Mouse (Mus musculus): ENCODE measurements around the gene Gm26602.

Gm26602 gene

GRCm38 (mm10) chr10:79931797-79932196 lies 21.1 kb downstream of the Gm26602 start:
- in situ Hi-C loops (cut with MboI; ENCODE audit: low sequenced_read_pairs) = no loop called here

GRCm38 (mm10) chr10:79932736-79933135 lies 22.1 kb downstream of the Gm26602 start:
- in situ Hi-C loops (cut with MboI; ENCODE audit: low sequenced_read_pairs) = no loop called here

GRCm38 (mm10) chr10:79933145-79933679 lies 22.6 kb downstream of the Gm26602 start:
- in situ Hi-C loops (cut with MboI; ENCODE audit: low sequenced_read_pairs) = no loop called here

DNA sequence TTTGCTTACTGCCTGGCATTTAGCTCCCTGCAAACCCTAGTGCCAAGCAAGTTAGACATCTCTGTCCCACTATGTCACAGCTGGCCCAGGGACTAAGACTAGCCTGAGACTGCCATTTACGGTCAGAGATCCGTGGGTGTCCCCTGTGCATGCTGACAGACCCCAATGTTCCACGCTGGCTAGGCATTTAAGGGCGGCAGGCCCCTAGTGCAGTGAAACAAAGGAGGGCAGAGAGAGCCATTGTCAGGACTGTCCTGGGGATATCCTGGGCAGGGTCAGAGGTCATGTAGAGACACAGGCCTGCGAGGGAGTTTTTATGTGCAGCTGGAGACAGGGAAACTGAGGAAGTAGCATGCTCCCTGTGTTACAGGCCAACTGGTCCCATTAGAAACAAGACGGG lies 23.2 kb downstream of the Gm26602 start:
- in situ Hi-C loops (cut with MboI; ENCODE audit: low sequenced_read_pairs) = no loop called here

DNA sequence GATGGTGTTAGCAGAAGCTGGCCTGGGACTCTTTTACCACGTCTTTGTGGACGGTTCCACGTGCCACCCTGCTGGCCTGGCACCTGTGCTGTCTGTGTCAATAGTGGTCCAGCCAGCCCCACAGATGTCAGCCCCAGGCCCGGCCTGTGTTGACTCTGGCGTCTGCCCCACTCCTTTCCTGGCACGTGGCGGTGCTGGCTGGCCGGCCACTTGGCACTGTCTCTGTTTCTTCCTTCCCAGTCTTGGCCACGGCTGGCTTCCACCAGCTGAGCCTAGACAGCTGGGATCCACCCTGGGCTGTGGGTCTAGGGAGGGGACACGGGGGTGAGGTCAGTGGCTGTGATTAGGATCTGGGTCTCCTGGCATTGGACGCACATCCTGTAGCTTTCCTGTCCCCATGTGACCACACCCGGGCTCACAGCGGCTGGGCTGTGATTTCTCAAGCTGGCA lies 23.6 kb downstream of the Gm26602 start:
- in situ Hi-C loops (cut with MboI; ENCODE audit: low sequenced_read_pairs) = no loop called here

DNA sequence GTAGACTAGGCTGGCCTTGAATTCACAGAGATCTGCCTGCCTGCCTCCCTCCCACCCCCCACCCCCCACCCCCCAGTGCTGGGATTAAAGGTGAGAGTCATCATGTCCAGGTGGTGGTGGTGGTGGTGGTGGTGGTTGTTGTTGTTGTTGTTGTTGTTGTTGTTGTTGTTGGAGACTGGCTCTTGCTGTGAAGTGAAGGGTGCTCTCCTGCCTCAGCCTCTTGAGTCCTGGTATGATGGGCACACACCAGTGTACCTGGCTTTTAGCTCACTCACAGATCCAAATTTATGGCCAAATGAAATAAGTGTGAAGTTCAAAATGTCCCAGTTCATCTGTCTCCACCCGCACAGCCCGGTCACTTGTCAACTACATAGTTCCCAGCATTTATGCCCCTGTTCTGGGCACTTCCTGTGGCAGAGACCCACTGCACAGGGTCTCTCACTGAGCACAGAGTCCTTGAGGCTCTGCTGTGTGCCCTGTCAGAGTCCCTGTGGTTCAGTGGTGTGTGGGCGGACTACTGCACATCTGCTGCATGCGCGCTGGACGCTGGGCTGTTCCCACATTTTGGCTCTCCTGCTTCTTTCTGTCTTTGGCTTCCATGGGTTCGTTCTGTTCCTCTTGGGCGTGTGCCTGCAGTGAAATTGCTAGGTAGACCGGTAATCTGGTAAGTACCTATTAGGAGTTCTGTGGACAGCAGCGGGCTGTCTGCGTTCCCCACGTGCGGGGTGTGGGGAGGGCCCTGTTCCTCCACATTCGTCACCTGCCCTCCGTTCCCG lies 24.3 kb downstream of the Gm26602 start:
- in situ Hi-C loops (cut with MboI; ENCODE audit: low sequenced_read_pairs) = no loop called here

DNA sequence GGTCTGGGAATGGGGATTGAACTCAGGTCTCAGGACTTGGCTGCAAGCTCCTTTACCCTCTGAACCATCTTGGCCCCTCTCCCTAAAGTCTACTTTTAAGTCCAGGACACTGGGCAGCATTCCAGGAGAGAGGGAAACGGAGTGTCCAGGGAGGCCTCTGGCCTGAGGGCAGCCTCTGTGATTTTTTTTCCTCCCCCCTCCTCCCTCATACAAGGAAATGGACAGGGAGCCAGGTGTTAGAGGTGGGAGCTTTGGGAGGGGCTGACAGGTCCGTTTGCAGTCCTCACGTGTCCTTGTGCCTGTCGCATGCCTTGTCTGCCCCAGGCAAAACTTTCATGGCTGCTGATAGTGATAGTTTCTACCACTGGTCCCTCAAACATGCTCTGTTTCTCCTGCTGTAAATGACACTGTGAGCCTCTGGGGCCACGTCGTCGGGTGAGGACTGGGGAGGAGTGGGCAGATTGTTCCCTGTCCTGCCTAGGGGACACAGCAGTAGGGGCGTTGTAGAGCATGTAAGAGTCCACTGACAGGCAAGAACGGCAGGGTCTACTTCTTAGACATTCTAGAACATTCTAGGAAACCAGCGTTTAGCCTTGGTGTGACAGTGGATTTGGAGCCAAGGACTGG lies 25.7 kb downstream of the Gm26602 start:
- in situ Hi-C loops (cut with MboI; ENCODE audit: low sequenced_read_pairs) = no loop called here

- in situ Hi-C loops (cut with MboI; ENCODE audit: low sequenced_read_pairs) = no loop called here
Observed at GRCm38 (mm10) chr10:79936911-79937441, 26.3 kb downstream of the Gm26602 start.

DNA sequence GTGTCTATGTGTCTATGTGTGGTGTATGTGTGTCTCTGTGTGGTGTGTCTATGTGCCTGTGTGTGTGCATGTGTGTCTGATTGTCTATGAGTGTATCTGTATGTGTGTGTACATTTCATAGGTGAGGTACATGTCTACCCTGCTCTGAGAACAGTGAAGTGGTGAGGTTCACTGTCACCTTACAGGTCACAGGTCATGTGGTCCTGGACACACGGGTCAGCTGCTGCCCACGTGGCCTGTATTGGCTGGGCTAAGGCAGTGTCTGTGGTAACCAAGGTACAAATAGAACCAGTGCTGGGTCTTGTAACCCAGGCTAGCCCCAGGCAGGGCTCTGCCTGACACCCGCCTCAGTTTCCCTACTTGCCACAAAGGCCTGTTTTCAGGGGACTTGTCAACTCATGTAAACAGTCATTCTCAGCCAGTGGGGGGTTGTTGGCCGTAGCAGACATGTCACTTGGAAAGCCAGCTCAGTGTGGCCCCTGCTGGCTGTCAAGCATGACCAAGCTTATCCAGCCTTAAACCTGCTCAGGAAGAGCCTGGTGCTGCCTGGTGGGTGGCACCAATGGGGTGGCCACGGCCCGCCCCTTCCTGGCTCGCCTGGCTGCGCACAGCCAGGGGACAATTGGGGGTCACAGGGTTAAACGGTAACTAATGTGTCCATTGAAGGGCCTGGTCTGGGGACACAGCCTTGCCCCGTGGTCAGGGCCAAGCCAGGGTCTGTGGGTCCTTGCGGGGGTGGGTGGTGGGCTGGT lies 27.3 kb downstream of the Gm26602 start:
- in situ Hi-C loops (cut with MboI; ENCODE audit: low sequenced_read_pairs) = no loop called here

GRCm38 (mm10) chr10:79940749-79941148 lies 30.1 kb downstream of the Gm26602 start:
- in situ Hi-C loops (cut with MboI; ENCODE audit: low sequenced_read_pairs) = no loop called here

GRCm38 (mm10) chr10:79942988-79943387 lies 32.3 kb downstream of the Gm26602 start:
- in situ Hi-C loops (cut with MboI; ENCODE audit: low sequenced_read_pairs) = no loop called here

GRCm38 (mm10) chr10:79943471-79943901 lies 32.8 kb downstream of the Gm26602 start:
- in situ Hi-C loops (cut with MboI; ENCODE audit: low sequenced_read_pairs) = no loop called here

DNA sequence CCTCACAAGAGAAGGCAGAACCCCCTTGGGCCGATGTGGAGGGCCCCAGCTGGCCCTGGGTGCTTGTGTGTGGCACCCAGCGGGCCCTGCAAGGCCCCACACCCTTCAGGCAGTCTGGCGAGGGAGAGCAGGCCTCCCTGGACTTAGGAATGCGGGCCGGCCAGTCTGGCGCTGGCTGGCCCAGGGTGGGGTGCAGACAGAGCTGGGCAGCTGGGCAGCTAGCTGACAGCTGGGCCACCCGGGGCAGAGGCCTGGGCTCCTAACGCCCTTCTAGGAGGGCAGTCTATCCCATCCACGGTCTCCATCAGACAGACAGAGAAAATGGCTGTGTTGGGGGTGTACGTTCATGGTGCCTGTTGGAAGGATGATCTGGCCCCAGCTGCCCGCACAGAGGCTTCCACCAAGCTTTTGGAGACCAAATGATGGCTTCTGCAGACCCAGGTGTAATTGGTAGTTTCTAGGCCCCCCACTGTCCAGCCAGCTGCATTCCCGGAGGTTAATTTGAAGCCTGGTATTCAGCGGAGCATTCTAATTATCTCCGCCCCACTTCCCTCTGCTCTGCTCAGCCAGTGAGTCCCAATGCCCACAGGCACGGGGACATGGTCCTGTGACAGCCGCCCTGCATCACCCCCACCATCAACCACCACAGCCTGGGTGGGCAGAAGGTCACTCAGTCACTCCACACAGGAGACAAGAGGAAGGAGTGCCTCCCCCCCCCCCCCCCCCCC lies 35.0 kb downstream of the Gm26602 start:
- in situ Hi-C loops (cut with MboI; ENCODE audit: low sequenced_read_pairs) = no loop called here

DNA sequence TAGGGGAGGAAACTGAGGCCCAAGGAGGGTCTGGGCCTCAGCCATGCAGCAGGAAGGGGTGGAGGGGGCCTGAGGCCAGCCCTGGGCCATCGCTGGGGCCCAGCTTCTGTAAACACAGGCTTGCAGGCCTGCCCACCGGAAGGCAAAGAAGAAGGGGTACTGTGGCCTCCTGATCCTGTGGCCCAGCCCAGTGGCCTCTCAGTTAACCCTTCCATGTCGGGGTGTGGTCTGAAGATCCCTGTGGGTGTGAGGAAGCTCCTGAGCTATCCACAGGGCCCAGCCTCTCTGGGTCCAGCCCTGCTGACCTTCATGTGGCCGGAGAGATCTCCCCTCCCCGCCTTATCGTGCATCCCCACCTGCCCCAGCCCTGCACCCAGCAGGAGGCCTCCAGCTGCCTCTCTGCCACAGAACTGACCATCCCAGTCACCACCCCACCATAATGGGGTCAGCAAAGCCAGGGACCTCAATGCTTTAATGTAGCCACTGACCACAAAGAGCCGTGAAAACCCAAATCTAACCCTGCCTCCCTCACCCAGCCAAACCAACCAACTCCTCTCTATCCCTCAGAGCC lies 36.2 kb downstream of the Gm26602 start:
- in situ Hi-C loops (cut with MboI; ENCODE audit: low sequenced_read_pairs) = no loop called here

- in situ Hi-C loops (cut with MboI; ENCODE audit: low sequenced_read_pairs) = no loop called here
Observed at GRCm38 (mm10) chr10:79947502-79947901, 36.8 kb downstream of the Gm26602 start.

DNA sequence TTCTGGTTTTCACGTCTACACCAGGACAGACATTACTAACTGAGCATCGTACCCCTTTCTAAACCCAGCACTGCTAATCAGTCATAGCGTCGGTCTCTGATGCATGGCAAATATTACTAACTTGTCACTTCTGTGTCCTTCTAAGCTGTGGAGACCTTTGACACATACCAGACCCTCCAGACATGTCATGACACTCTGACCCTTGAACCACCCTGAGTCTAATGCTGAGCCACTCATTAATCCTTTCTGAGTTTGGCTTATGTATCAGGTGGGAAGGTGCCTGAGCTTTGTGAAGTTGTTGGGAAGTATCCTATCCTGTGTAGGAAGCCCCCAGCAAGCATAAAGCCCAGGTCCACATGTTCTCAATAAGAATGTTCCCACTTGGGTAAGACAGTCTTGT lies 39.2 kb downstream of the Gm26602 start:
- in situ Hi-C loops (cut with MboI; ENCODE audit: low sequenced_read_pairs) = no loop called here

GRCm38 (mm10) chr10:79950661-79951060 lies 40.0 kb downstream of the Gm26602 start:
- in situ Hi-C loops (cut with MboI; ENCODE audit: low sequenced_read_pairs) = no loop called here

DNA sequence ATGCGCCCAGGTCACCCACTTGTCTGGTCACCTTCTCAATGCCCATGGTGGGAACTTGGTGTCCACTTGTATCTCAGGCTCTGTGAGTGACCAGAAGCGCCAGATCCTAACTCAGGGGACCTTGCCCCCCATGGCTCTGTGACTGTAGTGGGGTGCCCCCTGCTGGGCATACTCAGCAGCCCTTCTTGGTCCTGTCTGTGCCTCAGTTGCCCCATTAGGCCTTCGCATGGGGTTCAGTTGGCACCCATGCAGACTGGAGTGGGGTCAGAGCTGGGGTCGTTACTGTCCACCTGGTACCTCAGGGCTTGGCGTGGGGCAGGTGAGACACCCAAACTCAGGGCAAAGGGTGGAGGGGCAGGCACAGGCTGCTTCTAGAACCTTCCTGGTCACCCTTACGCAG lies 43.3 kb downstream of the Gm26602 start:
- in situ Hi-C loops (cut with MboI; ENCODE audit: low sequenced_read_pairs) = no loop called here

DNA sequence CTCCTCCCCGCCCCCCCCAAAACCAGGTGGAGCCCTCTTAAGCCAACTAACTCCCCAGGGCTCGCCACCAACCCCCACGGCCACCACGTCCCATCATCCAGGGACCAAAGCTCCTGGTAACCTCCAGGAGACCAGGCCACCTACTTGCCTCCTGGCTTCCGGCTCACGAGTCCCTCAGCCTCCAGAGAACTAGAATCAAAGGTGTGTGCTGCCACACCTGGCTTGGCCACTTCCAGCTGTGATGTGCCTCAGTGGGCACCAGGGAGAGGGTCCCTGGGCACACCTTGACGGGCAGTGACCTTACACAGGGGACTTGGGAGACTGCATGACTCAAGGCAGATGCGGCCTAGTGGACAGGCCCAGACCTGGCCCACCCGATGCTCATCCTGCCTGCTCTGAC lies 45.0 kb downstream of the Gm26602 start:
- in situ Hi-C loops (cut with MboI; ENCODE audit: low sequenced_read_pairs) = loop anchor here (5.0 kb wide), 1 partner anchor 33 kb away; the partner anchor contains the start of gene R3hdm4

DNA sequence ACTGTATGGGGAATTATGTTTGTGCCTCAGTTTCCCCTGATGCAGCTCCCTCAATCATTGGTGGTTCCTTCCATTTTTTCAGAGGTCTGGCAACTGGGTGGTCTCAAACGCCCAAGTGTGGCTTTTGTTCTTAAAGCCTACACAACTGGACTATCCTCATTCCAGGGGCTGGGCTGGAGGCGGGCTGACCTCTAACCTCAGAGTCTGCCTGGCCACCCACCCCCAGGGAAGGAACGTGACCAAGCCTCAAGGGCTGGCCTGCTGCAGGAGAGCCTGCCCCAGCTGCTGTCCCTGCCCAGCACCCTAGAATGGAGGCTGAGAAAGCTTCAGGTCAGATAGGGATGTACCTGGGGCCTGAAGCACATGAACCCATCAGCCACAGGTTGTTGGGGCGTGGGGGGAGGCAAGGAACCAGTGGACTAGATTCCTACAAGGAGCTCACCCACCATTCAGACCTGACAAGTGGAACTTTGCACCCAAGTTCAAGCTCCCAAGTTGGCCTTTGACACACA lies 46.0 kb downstream of the Gm26602 start:
- in situ Hi-C loops (cut with MboI; ENCODE audit: low sequenced_read_pairs) = loop anchor here (5.0 kb wide), 1 partner anchor 34 kb away; the partner anchor contains the start of gene R3hdm4
